Mouse (Mus musculus): ENCODE data around the gene Srek1. TPM values are rescaled to one million over a fixed set of nuclear protein-coding genes. Genes with fewer than 3 reads are reported as not detected.
A peak's percentile ranks its signal among the peaks of the same experiment; 100 is the strongest.

Srek1 gene
- polyA plus RNA-seq, 1 experiment from 2014 or later: 91.9 TPM

DNA sequence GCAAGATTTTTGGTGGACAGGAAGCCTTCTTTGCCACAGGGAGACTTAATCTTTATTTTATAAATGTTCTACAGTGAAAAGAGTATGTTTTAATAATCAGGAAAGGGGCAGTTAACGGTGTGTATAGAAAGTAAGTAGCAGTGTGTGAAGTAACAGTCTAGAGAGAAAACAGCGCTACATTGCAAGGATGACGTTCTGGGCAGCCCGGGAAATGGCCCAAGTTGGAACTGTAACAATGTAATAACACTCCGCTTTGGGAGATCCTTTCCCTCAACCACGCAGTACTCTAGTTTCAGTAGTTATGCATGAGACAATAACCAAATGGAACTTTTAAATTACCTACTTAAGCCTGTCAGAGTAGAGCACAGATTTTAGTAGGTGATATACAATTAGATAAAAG is 70.6 kb downstream of the Srek1 start:
- WGBS: 80% methylated on average over 6 of the region's 6 CpGs
- H3K36me3 ChIP-seq (replicated peaks): no peaks in the 10 kb centered on the region
- no peak overlapping the region for H3K4me3 ChIP-seq
- peaks cover 13% of the 10 kb centered on the region; the same call in 1 of the 2 replicates for H3K4me1 ChIP-seq
- no peaks in the 10 kb centered on the region for H3K27me3 ChIP-seq (ENCODE audit: poor library complexity, severe bottlenecking)
- H3K27ac ChIP-seq: no peak overlapping the region
- no peak for DNase-seq (ENCODE audit: extremely low spot score, low spot score)
- no peaks in the 10 kb centered on the region for H3K9me3 ChIP-seq

GRCm38 (mm10) chr13:103703386-103703785 is 71.0 kb downstream of the Srek1 start:
- peaks cover 13% of the 10 kb centered on the region; the same call in 1 of the 2 replicates for H3K4me1 ChIP-seq
- no peak overlapping the region for H3K4me3 ChIP-seq
- no peaks in the 10 kb centered on the region for H3K9me3 ChIP-seq
- DNase-seq (ENCODE audit: extremely low spot score, low spot score): peak; percentile 81
- WGBS: 35% methylated on average over 7 of the region's 7 CpGs
- H3K27me3 ChIP-seq (ENCODE audit: poor library complexity, severe bottlenecking): no peaks in the 10 kb centered on the region
- no peaks in the 10 kb centered on the region for H3K36me3 ChIP-seq (replicated peaks)
- H3K27ac ChIP-seq: no peak overlapping the region

DNA sequence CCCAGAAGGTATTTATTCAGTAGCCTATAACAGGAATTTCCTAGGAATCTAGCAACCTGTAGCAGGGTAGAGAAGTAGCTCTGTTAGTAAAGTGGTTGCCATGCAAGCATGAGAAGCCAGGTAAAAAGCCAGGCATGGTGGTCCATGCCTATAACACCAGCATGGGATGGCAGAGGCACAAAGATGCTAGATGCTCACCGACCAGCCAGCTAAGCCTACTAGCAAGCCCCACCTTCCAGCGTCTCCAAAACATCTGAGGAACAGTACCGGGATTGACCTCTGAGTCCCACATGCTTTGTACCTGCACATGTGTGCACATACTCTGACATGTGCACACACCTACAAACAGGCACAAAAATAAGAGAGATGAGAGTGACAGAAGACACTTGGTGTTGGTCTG is 72.1 kb downstream of the Srek1 start:
- Histone ChIP-seq H3K27me3 (ENCODE audit: poor library complexity, severe bottlenecking) (no peaks in the 10 kb centered on the region), H3K4me3 (no peak overlapping the region), H3K4me1 (peaks cover 13% of the 10 kb centered on the region; the same call in 1 of the 2 replicates), H3K36me3 (replicated peaks) (no peaks in the 10 kb centered on the region), H3K9me3 (no peaks in the 10 kb centered on the region), H3K27ac (no peak overlapping the region)
- WGBS: 84% methylated on average over 3 of the region's 3 CpGs
- no peak for DNase-seq (ENCODE audit: extremely low spot score, low spot score)

DNA sequence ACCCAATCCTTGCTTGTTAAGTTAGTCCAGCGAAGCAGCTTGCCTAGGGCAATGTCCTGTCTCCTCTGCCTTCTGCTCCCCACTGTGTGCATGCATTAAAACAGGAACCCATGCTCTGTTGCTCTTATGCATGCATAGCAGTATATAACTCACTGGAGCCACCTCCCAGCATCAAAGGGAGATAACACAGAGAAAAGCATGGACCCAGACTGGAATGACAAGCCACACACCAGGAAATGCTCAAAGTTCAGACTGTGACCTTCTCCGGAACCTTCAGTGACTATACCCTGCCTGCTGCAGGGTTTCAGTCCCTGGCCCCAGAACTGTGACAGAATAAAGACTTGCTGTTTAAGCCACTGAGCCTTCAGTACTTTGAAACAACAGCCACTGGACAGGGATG is 73.7 kb downstream of the Srek1 start:
- 65% methylated on average over 2 of the region's 2 CpGs for WGBS
- no peak overlapping the region for H3K27ac ChIP-seq
- no peak overlapping the region for H3K4me3 ChIP-seq
- no peaks in the 10 kb centered on the region for H3K9me3 ChIP-seq
- no peaks in the 10 kb centered on the region for H3K36me3 ChIP-seq (replicated peaks)
- H3K4me1 ChIP-seq: peaks cover 13% of the 10 kb centered on the region; the same call in 1 of the 2 replicates
- no peaks in the 10 kb centered on the region for H3K27me3 ChIP-seq (ENCODE audit: poor library complexity, severe bottlenecking)
- no peak for DNase-seq (ENCODE audit: extremely low spot score, low spot score)

GRCm38 (mm10) chr13:103697993-103698392 is 76.4 kb downstream of the Srek1 start:
- DNase-seq (ENCODE audit: extremely low spot score, low spot score): no peak
- Histone ChIP-seq H3K27ac (no peak overlapping the region), H3K36me3 (replicated peaks) (no peaks in the 10 kb centered on the region), H3K27me3 (ENCODE audit: poor library complexity, severe bottlenecking) (no peaks in the 10 kb centered on the region), H3K4me1 (peaks cover 6% of the 10 kb centered on the region; the same call in 1 of the 2 replicates), H3K4me3 (no peak overlapping the region), H3K9me3 (no peaks in the 10 kb centered on the region)
- 83% methylated on average over 9 of the region's 9 CpGs for WGBS

DNA sequence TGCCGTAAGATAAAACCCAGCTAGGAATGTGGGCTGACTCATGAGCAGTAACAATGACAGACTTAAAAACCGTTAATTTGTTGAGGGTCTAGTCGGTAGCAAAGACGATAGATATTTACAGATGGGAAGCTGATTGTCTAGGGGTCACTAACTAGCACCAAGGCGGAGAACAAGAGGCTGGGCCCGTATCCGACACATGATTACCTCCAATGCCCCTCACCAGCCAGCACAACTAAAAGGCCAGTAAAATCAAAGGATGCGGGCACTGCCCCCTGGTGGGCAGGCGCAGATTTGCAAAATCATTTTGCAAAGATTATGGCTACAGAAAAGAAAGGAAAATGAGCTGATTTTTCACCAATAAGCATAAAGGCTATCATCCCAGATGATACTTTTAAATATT is 78.2 kb downstream of the Srek1 start:
- DNase-seq (ENCODE audit: extremely low spot score, low spot score): no peak
- WGBS: 45% methylated on average over 9 of the region's 9 CpGs

GRCm38 (mm10) chr13:103695456-103695855 is 79.0 kb downstream of the Srek1 start:
- Histone ChIP-seq H3K27me3 (ENCODE audit: poor library complexity, severe bottlenecking) (no peaks in the 10 kb centered on the region), H3K9me3 (no peaks in the 10 kb centered on the region), H3K27ac (no peak overlapping the region), H3K4me3 (no peak overlapping the region), H3K36me3 (replicated peaks) (no peaks in the 10 kb centered on the region), H3K4me1 (no peaks in the 10 kb centered on the region)
- WGBS: 90% methylated on average over 6 of the region's 6 CpGs
- no peak for DNase-seq (ENCODE audit: extremely low spot score, low spot score)

More for the DNA sequence above, 78.2 kb downstream of the Srek1 start:
- H3K27ac ChIP-seq: no peak overlapping the region
- H3K4me1 ChIP-seq: peaks cover 6% of the 10 kb centered on the region; the same call in 1 of the 2 replicates
- no peaks in the 10 kb centered on the region for H3K36me3 ChIP-seq (replicated peaks)
- H3K9me3 ChIP-seq: no peaks in the 10 kb centered on the region
- H3K4me3 ChIP-seq: no peak overlapping the region
- H3K27me3 ChIP-seq (ENCODE audit: poor library complexity, severe bottlenecking): no peaks in the 10 kb centered on the region

Other genes with a start within 250 kb of the Srek1 start
- gene Erbin, start 145.9 kb upstream of the Srek1 start, polyA plus RNA-seq (2016; fragmentation: Nextera tagmentation; extraction: Ambion mirVana): 13.4 and 13.5 TPM in 2 replicates